Mouse (Mus musculus): Measurements from ENCODE around the gene Ap3b1. TPM values are rescaled to one million over a fixed set of nuclear protein-coding genes. Genes with fewer than 3 reads are reported as not detected.
"Not testable (repeated sequence)": the region's sequence is repeated elsewhere in the genome, so short reads cannot be mapped to it uniquely, and the experiment has no call there.

The Ap3b1 gene
- 34.4 and 35.5 TPM in 2 replicates for polyA plus RNA-seq (2014; fragmentation: Nextera tagmentation; extraction: Ambion mirVana)

DNA sequence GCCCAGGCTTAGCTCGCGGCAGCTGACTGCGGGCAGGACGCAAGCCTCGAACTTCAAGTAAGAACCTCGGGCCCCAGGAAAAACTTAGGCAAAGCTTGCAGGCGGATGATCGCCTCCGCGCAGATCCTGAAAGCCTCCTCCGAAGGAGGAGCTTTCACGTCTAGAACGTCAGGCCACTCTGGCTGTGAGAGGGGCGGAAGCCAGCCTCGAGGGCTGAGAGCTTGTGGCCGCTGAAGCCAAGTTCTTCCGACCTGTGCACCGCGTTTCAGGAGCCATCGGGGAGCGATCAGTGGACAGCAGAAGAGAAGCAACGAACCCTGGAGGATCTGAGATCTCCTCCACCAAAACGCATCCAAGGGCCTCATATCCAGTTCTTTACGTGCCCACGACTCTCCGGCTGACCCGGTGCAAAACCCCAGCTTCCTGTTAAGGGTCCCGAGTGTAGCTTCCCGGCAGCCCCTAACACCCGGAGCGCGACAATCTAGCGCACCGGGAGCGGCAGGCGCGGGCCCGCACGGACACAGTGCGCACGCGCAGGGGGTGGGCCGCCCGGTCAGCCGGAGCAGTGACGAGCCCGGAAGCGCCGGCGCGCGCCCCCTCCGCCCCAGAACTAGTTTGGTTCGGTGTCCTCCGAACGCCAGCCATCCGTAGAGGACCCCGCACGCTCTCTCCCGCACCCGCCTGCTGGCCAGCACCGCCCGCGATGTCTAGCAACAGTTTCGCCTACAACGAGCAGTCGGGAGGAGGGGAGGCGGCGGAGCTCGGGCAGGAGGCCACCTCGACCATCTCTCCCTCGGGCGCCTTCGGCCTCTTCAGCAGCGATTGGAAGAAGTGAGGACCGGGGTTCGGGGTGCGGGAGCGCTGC, at the start of gene Ap3b1:
TSS of gene Ap3b1 (plus strand) at position 560 of the 865 bp plus-strand sequence.
- ATAC-seq (ENCODE audit: insufficient number of reproducible peaks, insufficient read depth, low FRiP score, low read depth), result peak; percentile 97
- WGBS, result under 1% methylated on average over 76 of the region's 79 CpGs
- H3K4me3 ChIP-seq (ENCODE audit: control insufficient read depth in 1 of 2, insufficient read depth in 1 of 2, low read depth in 1 of 2, low read length in 2 of 2), result peak within 1 kb of the TSS; percentile 80 to 92

DNA sequence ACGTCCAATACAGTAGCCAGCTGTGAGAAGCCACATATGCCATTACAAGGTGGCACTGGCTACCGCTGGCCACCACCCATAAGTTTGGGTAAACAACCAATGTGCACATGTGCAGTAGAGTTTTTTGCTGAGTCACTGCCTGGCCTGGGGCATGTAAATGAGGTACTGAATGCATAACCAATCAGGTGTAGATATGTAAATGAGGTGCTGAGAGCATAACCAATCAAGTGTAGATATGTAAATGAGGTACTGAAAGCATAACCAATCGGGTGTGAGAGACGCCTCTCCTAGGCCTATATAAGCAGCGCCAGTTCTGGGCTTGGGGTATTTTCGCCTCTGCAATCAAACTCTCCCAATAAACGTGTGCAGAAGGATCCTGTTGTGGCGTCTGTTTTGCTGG, 45.9 kb upstream of the Ap3b1 start:
- H3K9ac ChIP-seq (ENCODE audit: low read length); H3K36me3 ChIP-seq (ENCODE audit: control insufficient read depth, insufficient read depth, low read length); H3K9me3 ChIP-seq (ENCODE audit: control insufficient read depth, low read length); H3K4me3 ChIP-seq (ENCODE audit: control insufficient read depth in 1 of 2, insufficient read depth in 1 of 2, low read depth in 1 of 2, low read length in 2 of 2); H3K4me1 ChIP-seq (ENCODE audit: control insufficient read depth in 2 of 2, insufficient read depth in 2 of 2, low read length in 2 of 2); H3K4me2 ChIP-seq (ENCODE audit: low read length); H3K27me3 ChIP-seq (ENCODE audit: control insufficient read depth, insufficient read depth, low read length); ATAC-seq (ENCODE audit: insufficient number of reproducible peaks, insufficient read depth, low FRiP score, low read depth); H3K27ac ChIP-seq (replicated peaks in 1 of 2; ENCODE audit: control insufficient read depth in 1 of 2, insufficient read depth in 1 of 2, low read depth in 2 of 2, low read length in 2 of 2): not testable (repeated sequence)
- WGBS, result 86% methylated on average over 8 of the region's 8 CpGs

More for the DNA sequence above, at the start of gene Ap3b1:
- peaks cover 3 to 14% of the 10 kb centered on the region in 2 experiments for H3K4me1 ChIP-seq (ENCODE audit: control insufficient read depth in 2 of 2, insufficient read depth in 2 of 2, low read length in 2 of 2)
- peak within 1 kb of the TSS; percentile 92 for H3K9ac ChIP-seq (ENCODE audit: low read length)
- no peaks in the 10 kb centered on the region for H3K9me3 ChIP-seq (ENCODE audit: control insufficient read depth, low read length)
- H3K36me3 ChIP-seq (ENCODE audit: control insufficient read depth, insufficient read depth, low read length), result no peaks in the 10 kb centered on the region
- H3K27me3 ChIP-seq (ENCODE audit: control insufficient read depth, insufficient read depth, low read length), result no peaks in the 10 kb centered on the region
- H3K27ac ChIP-seq (replicated peaks in 1 of 2; ENCODE audit: control insufficient read depth in 1 of 2, insufficient read depth in 1 of 2, low read depth in 2 of 2, low read length in 2 of 2), result peak within 1 kb of the TSS; percentile 91 to 92
- peak within 1 kb of the TSS; percentile 96 for H3K4me2 ChIP-seq (ENCODE audit: low read length)

DNA sequence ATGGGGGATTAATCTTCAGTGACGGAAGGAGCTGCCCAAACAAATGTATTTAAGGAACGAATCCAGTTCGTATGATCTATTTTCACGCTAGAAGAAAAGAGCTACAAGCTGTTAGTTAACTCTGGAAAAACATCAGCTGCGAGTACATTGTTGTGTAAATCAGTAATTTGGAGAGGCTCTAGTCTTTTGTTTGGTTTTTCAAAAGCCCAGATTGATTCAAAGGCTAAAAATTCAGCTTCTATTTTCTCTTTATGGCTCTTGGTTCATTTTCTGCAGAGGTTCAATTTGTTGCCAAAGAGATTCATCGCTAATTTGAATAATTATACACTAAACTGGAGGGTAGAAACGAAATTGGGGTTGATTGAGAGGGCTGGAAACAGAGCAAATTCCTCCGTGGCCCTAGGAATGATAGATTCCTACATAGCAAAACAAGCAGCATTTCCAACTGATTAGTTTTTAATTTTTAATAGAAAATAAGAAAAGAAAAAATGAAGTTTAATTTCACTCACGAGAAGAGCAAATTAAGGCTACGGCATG, 41.7 kb upstream of the Ap3b1 start:
- H3K9ac ChIP-seq (ENCODE audit: low read length), result no peak overlapping the region
- no peak for ATAC-seq (ENCODE audit: insufficient number of reproducible peaks, insufficient read depth, low FRiP score, low read depth)
- H3K27me3 ChIP-seq (ENCODE audit: control insufficient read depth, insufficient read depth, low read length), result no peaks in the 10 kb centered on the region
- no peaks in the 10 kb centered on the region for H3K36me3 ChIP-seq (ENCODE audit: control insufficient read depth, insufficient read depth, low read length)
- no peak overlapping the region for H3K27ac ChIP-seq (replicated peaks in 1 of 2; ENCODE audit: control insufficient read depth in 1 of 2, insufficient read depth in 1 of 2, low read depth in 2 of 2, low read length in 2 of 2)
- no peaks in the 10 kb centered on the region for H3K4me1 ChIP-seq (ENCODE audit: control insufficient read depth in 2 of 2, insufficient read depth in 2 of 2, low read length in 2 of 2)
- H3K4me2 ChIP-seq (ENCODE audit: low read length), result no peak overlapping the region
- no peaks in the 10 kb centered on the region for H3K9me3 ChIP-seq (ENCODE audit: control insufficient read depth, low read length)
- WGBS, result 85% methylated on average over 10 of the region's 10 CpGs
- no peak overlapping the region for H3K4me3 ChIP-seq (ENCODE audit: control insufficient read depth in 1 of 2, insufficient read depth in 1 of 2, low read depth in 1 of 2, low read length in 2 of 2)

DNA sequence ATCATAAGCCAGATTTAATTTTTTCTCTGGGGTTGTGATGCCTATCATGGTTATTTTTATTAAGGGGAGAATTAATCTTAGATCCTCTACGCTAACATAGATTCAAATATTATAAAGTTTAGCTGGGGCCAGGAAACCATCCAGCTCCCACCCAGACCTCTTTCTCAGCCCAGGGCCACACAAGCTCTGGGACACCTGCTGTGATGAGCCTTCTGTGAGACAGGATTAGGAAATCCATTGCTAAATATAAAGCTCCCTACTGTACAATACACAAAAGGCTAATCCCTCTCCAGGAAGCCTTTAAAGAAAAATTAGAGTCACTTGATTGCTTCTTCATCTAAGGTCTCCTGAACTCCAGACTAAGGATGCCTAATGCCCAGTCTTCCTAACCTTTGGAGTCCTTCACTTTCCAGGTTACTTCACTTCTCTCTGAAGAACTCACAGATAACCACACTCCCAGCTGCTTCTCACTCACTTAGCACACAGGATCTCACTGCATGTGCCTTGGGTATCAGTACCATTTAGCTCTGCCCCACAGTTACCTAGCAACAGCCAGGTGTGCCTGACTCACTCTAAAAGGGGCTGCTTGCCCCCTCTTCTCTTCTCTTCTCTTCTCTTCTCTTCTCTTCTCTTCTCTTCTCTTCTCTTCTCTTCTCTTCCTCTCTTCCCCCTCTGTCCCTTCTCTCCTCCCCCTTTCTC, 37.5 kb upstream of the Ap3b1 start:
- Histone ChIP-seq H3K4me1 (ENCODE audit: control insufficient read depth in 2 of 2, insufficient read depth in 2 of 2, low read length in 2 of 2) (no peaks in the 10 kb centered on the region), H3K9ac (ENCODE audit: low read length) (no peak overlapping the region), H3K36me3 (ENCODE audit: control insufficient read depth, insufficient read depth, low read length) (no peaks in the 10 kb centered on the region), H3K27me3 (ENCODE audit: control insufficient read depth, insufficient read depth, low read length) (no peaks in the 10 kb centered on the region), H3K27ac (replicated peaks in 1 of 2; ENCODE audit: control insufficient read depth in 1 of 2, insufficient read depth in 1 of 2, low read depth in 2 of 2, low read length in 2 of 2) (no peak overlapping the region), H3K4me2 (ENCODE audit: low read length) (no peak overlapping the region), H3K4me3 (ENCODE audit: control insufficient read depth in 1 of 2, insufficient read depth in 1 of 2, low read depth in 1 of 2, low read length in 2 of 2) (no peak overlapping the region), H3K9me3 (ENCODE audit: control insufficient read depth, low read length) (peaks cover 9% of the 10 kb centered on the region)
- 67% methylated on average over 1 of the region's 1 CpGs for WGBS
- ATAC-seq (ENCODE audit: insufficient number of reproducible peaks, insufficient read depth, low FRiP score, low read depth), result no peak

DNA sequence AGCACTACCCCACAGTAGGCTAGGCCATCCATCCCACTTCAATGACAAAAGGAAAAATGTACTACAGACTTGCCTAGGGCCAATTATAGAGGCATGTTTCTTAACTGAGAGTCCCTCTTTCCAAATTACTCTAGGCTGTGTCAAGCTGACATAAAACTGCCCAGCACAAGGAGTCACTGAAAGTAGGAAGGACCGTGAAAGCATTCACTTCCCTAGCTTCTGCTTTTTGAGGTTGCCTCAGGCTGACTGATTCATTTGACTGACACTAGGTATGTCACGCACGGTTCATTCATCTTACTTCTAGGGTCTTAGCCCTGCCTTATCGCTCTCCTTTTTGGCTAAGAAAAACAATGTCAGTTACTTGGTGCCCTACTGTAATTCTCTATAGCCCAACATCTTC, 36.3 kb upstream of the Ap3b1 start:
- Histone ChIP-seq H3K9ac (ENCODE audit: low read length) (no peak overlapping the region), H3K4me3 (ENCODE audit: control insufficient read depth in 1 of 2, insufficient read depth in 1 of 2, low read depth in 1 of 2, low read length in 2 of 2) (no peak overlapping the region), H3K4me2 (ENCODE audit: low read length) (no peak overlapping the region), H3K4me1 (ENCODE audit: control insufficient read depth in 2 of 2, insufficient read depth in 2 of 2, low read length in 2 of 2) (no peaks in the 10 kb centered on the region), H3K9me3 (ENCODE audit: control insufficient read depth, low read length) (peaks cover 9% of the 10 kb centered on the region), H3K27ac (replicated peaks in 1 of 2; ENCODE audit: control insufficient read depth in 1 of 2, insufficient read depth in 1 of 2, low read depth in 2 of 2, low read length in 2 of 2) (no peak overlapping the region), H3K36me3 (ENCODE audit: control insufficient read depth, insufficient read depth, low read length) (no peaks in the 10 kb centered on the region), H3K27me3 (ENCODE audit: control insufficient read depth, insufficient read depth, low read length) (no peaks in the 10 kb centered on the region)
- no peak for ATAC-seq (ENCODE audit: insufficient number of reproducible peaks, insufficient read depth, low FRiP score, low read depth)
- 79% methylated on average over 4 of the region's 4 CpGs for WGBS

DNA sequence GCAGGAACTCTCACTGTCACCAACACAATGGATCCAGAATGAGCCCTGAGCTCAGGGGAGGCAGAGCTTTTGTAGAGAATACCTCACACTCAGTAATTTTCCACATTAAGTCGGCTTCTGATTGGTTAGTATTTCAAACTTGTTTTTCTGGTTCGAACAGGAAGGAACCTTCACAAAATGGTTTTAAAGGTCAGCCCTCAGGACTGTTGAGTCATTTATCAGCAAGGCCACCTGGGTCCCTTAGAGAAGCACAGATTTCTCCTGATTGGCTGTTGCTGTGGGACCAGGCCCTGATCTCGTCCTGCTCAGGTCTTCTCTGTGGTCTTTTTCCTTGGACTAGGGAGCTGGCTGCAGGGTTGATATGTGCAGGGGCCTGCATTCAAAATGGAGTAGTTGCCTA, 30.7 kb upstream of the Ap3b1 start:
- Histone ChIP-seq H3K27ac (replicated peaks in 1 of 2; ENCODE audit: control insufficient read depth in 1 of 2, insufficient read depth in 1 of 2, low read depth in 2 of 2, low read length in 2 of 2) (no peak overlapping the region), H3K27me3 (ENCODE audit: control insufficient read depth, insufficient read depth, low read length) (no peaks in the 10 kb centered on the region), H3K9me3 (ENCODE audit: control insufficient read depth, low read length) (peaks cover 9% of the 10 kb centered on the region), H3K9ac (ENCODE audit: low read length) (no peak overlapping the region), H3K4me3 (ENCODE audit: control insufficient read depth in 1 of 2, insufficient read depth in 1 of 2, low read depth in 1 of 2, low read length in 2 of 2) (no peak overlapping the region), H3K4me2 (ENCODE audit: low read length) (no peak overlapping the region), H3K36me3 (ENCODE audit: control insufficient read depth, insufficient read depth, low read length) (no peaks in the 10 kb centered on the region), H3K4me1 (ENCODE audit: control insufficient read depth in 2 of 2, insufficient read depth in 2 of 2, low read length in 2 of 2) (no peaks in the 10 kb centered on the region)
- WGBS, result 52% methylated on average over 3 of the region's 3 CpGs
- no peak for ATAC-seq (ENCODE audit: insufficient number of reproducible peaks, insufficient read depth, low FRiP score, low read depth)

DNA sequence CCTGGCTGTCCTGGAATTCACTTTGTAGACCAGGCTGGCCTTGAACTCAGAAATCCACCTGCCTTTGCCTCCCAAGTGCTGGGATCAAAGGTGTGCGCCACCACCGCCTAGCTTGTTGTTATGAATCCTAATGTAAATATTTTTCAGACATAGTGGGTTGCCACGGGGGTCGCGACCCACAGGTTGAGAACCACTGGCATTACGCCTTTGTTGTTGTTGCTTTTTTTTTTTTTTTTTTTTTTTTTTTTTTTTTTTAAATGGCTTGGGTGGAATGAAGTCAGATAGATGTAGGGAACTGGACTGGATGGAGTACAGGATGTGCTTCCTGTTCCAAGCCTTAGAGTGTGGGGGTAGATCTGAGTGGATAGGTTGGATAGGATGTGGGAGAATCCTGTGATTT, 29.8 kb upstream of the Ap3b1 start:
- H3K27me3 ChIP-seq (ENCODE audit: control insufficient read depth, insufficient read depth, low read length); H3K4me3 ChIP-seq (ENCODE audit: control insufficient read depth in 1 of 2, insufficient read depth in 1 of 2, low read depth in 1 of 2, low read length in 2 of 2); H3K9ac ChIP-seq (ENCODE audit: low read length); ATAC-seq (ENCODE audit: insufficient number of reproducible peaks, insufficient read depth, low FRiP score, low read depth); H3K4me1 ChIP-seq (ENCODE audit: control insufficient read depth in 2 of 2, insufficient read depth in 2 of 2, low read length in 2 of 2); H3K27ac ChIP-seq (replicated peaks in 1 of 2; ENCODE audit: control insufficient read depth in 1 of 2, insufficient read depth in 1 of 2, low read depth in 2 of 2, low read length in 2 of 2); H3K36me3 ChIP-seq (ENCODE audit: control insufficient read depth, insufficient read depth, low read length); H3K4me2 ChIP-seq (ENCODE audit: low read length); H3K9me3 ChIP-seq (ENCODE audit: control insufficient read depth, low read length): not testable (repeated sequence)
- WGBS, result 87% methylated on average over 6 of the region's 6 CpGs

Measured in heart, embryonic 14.5 days (tissue).